In the genomic region with DNA sequence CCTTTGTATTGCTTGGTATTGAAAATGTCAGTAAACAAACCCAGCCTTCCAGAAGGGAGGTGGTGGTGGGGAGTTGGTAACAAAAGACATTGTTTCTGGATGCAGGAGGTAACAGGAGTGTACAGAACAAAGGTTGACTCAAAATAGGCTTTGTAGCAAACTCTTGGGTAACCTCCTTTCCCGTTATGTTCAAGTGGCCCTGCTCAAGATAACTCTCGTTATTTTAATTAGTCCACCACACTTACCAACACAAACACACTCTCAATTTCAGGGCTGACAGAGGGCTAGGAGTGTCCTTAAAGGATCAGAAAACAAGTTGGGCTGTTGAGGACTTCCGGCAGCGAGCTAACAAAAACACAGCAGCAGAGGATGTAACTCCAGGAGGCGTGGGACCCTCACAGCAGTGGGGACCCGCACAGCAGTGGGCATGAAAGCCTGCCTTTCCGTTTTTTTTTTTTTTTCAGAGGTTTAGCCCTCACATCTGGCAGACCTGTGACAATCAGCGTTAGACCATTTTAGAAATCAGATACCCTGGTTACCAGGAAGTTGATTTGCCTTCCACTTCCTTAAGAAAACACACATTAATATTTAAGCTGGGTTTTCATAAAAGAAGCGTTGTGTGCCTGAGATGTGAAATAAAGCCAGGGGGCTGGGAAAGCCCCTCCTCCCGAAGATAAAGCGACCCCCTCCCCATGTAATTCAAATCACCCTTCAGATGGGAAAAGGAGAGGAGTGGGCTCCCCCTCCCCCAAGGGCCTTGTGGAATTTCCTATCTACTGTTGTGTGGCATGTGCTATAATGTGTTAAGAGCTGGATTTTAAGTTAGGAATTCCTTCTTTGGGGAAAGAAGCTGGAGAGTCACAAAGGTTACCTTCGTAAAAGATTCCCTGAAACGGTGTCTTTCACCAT, we compare ENCODE assay signal across 8 mouse cellular contexts.
DNase-seq lines count a peak whose midpoint lies in the region; ATAC-seq lines count a peak whose summit lies in the region.

No protein-coding gene starts in this region.

- H3K36me3 ChIP-seq in intestine, embryonic 15.5 days: no peaks in the 10 kb centered on the region
- H3K36me3 ChIP-seq in intestine, embryonic 16.5 days (ENCODE audit: control insufficient read depth, insufficient read depth, low read length): no peaks in the 10 kb centered on the region
- no peaks in the 10 kb centered on the region for H3K36me3 ChIP-seq in midbrain, embryonic 14.5 days (ENCODE audit: control insufficient read depth, insufficient read depth, low read length)

- no peak for ATAC-seq in intestine, embryonic 15.5 days
- no peak for ATAC-seq in intestine, embryonic 16.5 days
- no peak for ATAC-seq in midbrain, embryonic 14.5 days (ENCODE audit: low FRiP score, low TSS enrichment)
- no peak for ATAC-seq in erythroblast, adult 5-6 weeks (replicated peaks; ENCODE audit: low FRiP score, poor library complexity, severe bottlenecking)

- no peak overlapping the region for H3K9ac ChIP-seq in intestine, embryonic 15.5 days
- H3K9ac ChIP-seq in intestine, embryonic 16.5 days (ENCODE audit: low read depth, low read length): no peak overlapping the region
- H3K9ac ChIP-seq in midbrain, embryonic 14.5 days (replicated peaks; ENCODE audit: low read length): no peak overlapping the region

- no peak overlapping the region for H3K4me3 ChIP-seq in intestine, embryonic 15.5 days (replicated peaks)
- H3K4me3 ChIP-seq in intestine, embryonic 16.5 days (ENCODE audit: low read length): no peak overlapping the region
- H3K4me3 ChIP-seq in midbrain, embryonic 14.5 days (replicated peaks; ENCODE audit: low read depth, low read length): no peak overlapping the region

- H3K4me1 ChIP-seq in intestine, embryonic 15.5 days (replicated peaks): no peaks in the 10 kb centered on the region
- H3K4me1 ChIP-seq in intestine, embryonic 16.5 days (ENCODE audit: control insufficient read depth, insufficient read depth, low read length): no peaks in the 10 kb centered on the region
- peaks cover 7% of the 10 kb centered on the region; the same call in 1 of the 2 replicates for H3K4me1 ChIP-seq in midbrain, embryonic 14.5 days (ENCODE audit: control insufficient read depth, insufficient read depth, low read length)

- H3K27ac ChIP-seq in intestine, embryonic 15.5 days: no peak overlapping the region; the same call in 1 of the 2 replicates
- H3K27ac ChIP-seq in intestine, embryonic 16.5 days (ENCODE audit: low read length): no peak overlapping the region
- H3K27ac ChIP-seq in midbrain, embryonic 14.5 days (replicated peaks; ENCODE audit: low read depth, low read length): 0 out of 2 replicates have a peak overlapping the region, but pooled peaks have one; percentile 49

- WGBS in intestine, embryonic 15.5 days: 20% methylated on average over 13 of the region's 13 CpGs
- 18% methylated on average over 13 of the region's 13 CpGs for WGBS in intestine, embryonic 16.5 days
- WGBS in midbrain, embryonic 14.5 days: 10% methylated on average over 13 of the region's 13 CpGs

- DNase-seq in ES-CJ7 (ENCODE audit: low read depth, low spot score): peak; percentile 39
- DNase-seq in forelimb bud, embryonic 11.5 days (ENCODE audit: low read depth, low spot score): peak; percentile 48
- DNase-seq in midbrain, embryonic 14.5 days: no peak
- DNase-seq in right cerebral cortex, postnatal 36 days (ENCODE audit: low spot score in 2 of 2): no peak
- DNase-seq in left cerebral cortex, adult 9 months (ENCODE audit: low spot score in 2 of 2): no peak

- H3K27me3 ChIP-seq in intestine, embryonic 15.5 days (replicated peaks): no peaks in the 10 kb centered on the region
- no peaks in the 10 kb centered on the region for H3K27me3 ChIP-seq in intestine, embryonic 16.5 days (replicated peaks; ENCODE audit: control insufficient read depth, insufficient read depth, low read length)
- H3K27me3 ChIP-seq in midbrain, embryonic 14.5 days (ENCODE audit: control insufficient read depth, insufficient read depth, low read length): no peaks in the 10 kb centered on the region

- peak overlapping the region; percentile 19; the same call in 1 of the 2 replicates for H3K4me2 ChIP-seq in intestine, embryonic 15.5 days (replicated peaks)
- no peak overlapping the region for H3K4me2 ChIP-seq in intestine, embryonic 16.5 days (ENCODE audit: low read depth, low read length)
- H3K4me2 ChIP-seq in midbrain, embryonic 14.5 days (ENCODE audit: low read length): peak overlapping the region; percentile 30

- H3K9me3 ChIP-seq in intestine, embryonic 15.5 days: no peaks in the 10 kb centered on the region
- H3K9me3 ChIP-seq in intestine, embryonic 16.5 days (ENCODE audit: control insufficient read depth, low read length): no peaks in the 10 kb centered on the region
- H3K9me3 ChIP-seq in midbrain, embryonic 14.5 days (ENCODE audit: control insufficient read depth, low read length): no peaks in the 10 kb centered on the region

Comparison
In these comparisons a context has a peak if more than half of its experiments do, and no peak if none do; other contexts are left out.
1. DNase-seq: peak in ES-CJ7 (single experiment) and forelimb bud, embryonic 11.5 days (single experiment); none in midbrain, embryonic 14.5 days (single experiment), right cerebral cortex, postnatal 36 days (0 of 2) and left cerebral cortex, adult 9 months (0 of 2).